Mouse (Mus musculus): Measurements from ENCODE around the gene Zranb3.
"Not testable (repeated sequence)": the region's sequence is repeated elsewhere in the genome, so short reads cannot be mapped to it uniquely, and the experiment has no call there.

The Zranb3 gene

DNA sequence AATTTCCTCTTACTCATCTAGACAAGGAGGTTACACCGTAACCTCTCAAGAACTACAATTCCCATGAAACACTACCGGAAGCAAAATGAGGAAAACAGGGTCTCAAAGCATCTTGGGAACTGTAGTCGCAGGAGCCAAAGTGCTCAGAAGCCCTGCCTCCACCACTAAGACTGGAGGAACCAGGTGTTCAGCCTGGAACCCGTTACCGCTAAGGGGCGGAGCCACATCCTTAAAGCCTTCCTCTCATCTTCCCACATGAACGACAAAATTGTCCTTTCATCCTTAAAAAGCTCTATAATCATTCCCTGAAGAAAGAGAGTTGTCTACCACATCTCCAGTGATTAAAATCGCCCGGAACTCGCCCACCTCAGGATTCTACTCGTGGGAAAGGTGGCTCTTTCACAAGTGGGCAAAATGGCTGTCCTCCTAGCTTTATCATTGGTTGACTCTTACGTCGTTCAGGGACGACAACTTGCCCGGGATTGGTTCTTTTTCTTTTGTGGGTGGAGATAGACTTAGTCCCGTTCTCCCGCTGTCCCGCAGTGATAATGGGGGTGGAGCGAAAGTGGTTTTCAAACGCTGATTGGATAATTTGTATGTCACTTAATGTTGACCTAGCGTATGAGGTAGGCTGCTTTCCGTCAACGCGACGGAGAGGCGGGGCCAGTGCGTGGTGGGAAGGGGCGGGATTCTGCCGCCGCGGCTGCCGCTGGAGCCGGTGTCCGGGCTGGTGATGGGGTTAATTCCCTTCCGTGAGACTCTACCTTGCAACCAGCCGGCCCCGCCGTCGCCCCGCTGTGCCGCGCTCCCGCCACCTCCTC is at the start of gene Zranb3, which contains the start of gene R3hdm1:
Zranb3 (minus strand) TSS at position 407 of the 821 bp plus-strand sequence.
R3hdm1 (plus strand) TSS at position 661 of the 821 bp plus-strand sequence.
- DNase-seq (ENCODE audit: low spot score in 2 of 2) = peak; percentile 96 to 99

GRCm38 (mm10) chr1:128141737-128142136 is 38.9 kb upstream of the Zranb3 start:
- DNase-seq (ENCODE audit: low spot score in 2 of 2) = no peak

DNA sequence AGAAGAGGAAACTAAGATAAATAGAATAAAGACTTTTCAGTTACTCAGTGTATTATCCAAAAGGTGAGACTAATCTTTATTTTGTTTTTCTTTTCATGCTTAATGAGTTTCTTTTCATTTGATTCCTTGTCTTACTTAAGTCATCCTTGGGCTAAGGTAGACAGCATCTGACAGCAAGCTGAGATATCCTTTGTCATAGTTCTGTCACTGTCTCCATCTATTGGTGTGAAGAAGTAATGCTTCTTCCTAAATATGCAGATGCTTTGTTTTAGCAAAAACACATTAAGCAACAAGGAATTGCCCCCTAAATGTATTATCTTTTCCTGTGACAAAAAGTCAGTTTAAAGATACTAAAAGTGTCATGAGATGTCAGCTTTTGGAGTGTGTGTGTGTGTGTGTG is 38.2 kb upstream of the Zranb3 start:
- DNase-seq (ENCODE audit: low spot score in 2 of 2) = no peak

DNA sequence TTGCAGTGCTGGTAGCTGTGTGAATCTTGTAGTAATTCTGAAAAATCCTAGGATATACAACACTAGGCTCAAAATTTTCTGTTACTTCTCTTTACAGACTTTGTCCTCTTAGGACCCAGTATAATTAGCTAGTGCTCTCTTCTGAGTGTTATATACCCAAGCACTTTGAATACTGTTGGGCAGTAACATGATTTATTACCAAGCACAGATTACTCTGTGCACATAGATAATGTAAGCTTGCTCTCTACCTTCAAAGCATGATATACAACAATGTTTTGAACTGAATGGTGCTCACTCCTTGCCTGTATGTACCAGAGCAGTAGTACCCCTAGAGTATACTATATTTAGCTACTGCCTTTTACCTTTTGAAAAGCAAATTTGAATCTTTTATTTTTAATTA is 33.4 kb upstream of the Zranb3 start:
- DNase-seq (ENCODE audit: low spot score in 2 of 2) = not testable (repeated sequence)

DNA sequence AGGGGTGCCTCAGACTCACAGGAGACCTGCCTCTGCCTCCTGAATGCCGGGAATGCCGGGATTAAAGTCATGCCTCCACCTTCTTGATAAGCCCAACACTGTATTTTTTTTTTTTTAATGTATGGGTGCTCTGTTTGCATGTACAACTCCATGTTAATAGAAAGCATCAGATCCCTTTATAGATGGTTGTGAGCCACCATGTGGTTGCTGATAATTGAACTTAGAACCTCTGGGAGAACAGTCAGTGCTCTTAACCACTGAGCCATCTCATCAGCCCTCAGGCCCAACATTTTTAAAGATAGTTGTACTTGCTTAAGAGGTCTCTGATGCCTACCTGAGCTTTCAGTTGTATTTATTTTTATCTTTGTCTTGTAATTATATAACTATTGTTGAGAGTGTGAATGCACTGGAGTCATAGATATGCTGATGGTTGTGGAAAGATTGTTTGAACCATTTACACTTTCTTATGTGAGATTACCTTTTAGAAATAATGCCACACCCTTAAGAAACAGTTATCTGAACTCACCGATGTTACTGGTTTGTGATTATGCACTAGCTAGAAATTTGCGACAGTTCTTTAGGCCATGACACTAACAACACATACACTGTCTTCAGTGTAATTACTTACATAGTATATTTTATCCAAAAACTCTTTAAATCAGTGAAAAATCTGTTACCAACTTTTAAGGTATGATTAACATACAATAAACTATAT is 18.2 kb upstream of the Zranb3 start:
- DNase-seq (ENCODE audit: low spot score in 2 of 2) = no peak

DNA sequence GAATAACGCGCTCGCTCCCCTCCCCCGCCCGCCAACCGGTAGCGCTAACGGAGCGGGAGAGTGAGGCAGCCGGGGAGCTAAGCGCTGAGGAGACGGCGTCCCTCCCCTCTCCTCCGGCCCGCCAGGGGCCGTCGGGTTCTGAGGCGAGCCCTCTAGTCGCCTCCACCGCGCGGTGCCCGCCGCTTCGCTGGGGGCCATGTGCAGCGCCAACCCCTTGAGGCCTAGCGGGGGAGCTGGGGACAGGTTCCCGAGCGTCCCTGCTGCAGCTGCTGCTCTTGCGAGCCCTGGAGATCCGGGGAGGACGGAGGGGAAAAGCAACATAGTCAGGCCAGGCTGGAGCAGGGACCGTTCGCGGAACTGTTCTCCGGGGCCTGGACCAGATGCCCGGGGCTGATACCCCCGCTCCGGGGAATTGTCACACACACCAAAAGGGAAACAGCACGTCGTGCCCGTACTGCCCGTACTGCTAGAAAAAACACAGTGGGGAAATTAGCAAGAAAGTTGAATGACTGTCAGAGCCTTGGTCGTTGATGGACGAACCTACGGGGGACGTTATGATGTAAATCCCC is 757 bp upstream of the Zranb3 start:
- no peak for DNase-seq (ENCODE audit: low spot score in 2 of 2)

- DNase-seq (ENCODE audit: low spot score in 2 of 2) = peak; percentile 39 to 40
Measured at GRCm38 (mm10) chr1:128102251-128102640, 601 bp downstream of the Zranb3 start.

- no peak for DNase-seq (ENCODE audit: low spot score in 2 of 2)
Measured at GRCm38 (mm10) chr1:128098309-128098708, 4.5 kb downstream of the Zranb3 start.

GRCm38 (mm10) chr1:128094686-128095085 is 8.2 kb downstream of the Zranb3 start:
- DNase-seq (ENCODE audit: low spot score in 2 of 2) = no peak

- peak in 1 of 2 experiments; percentile 41 for DNase-seq (ENCODE audit: low spot score in 2 of 2)
Measured at GRCm38 (mm10) chr1:128082800-128083199, 20.0 kb downstream of the Zranb3 start.

GRCm38 (mm10) chr1:128081873-128082272 is 21.0 kb downstream of the Zranb3 start:
- no peak for DNase-seq (ENCODE audit: low spot score in 2 of 2)

- DNase-seq (ENCODE audit: low spot score in 2 of 2) = no peak
Measured at GRCm38 (mm10) chr1:128080936-128081696, 21.7 kb downstream of the Zranb3 start.

DNA sequence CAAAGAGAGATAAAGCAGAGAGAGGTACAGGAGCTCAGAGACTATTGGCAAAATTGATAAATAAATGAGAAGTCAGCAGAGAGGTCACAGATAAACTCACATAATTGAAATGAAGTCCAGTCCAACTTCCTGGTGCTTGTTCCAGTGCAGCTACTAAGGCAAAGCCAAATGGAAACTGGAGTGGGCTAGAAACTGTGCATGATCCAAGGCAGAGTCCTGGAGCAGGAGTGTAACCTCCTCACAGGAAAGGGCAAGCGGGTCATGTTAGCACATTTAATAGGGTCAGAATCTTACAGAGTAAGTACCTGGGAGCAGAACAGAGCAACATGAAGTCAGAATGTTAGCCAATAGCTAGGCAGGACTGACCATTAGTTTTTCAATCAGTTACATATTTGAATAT is 24.2 kb downstream of the Zranb3 start:
- no peak for DNase-seq (ENCODE audit: low spot score in 2 of 2)

DNA sequence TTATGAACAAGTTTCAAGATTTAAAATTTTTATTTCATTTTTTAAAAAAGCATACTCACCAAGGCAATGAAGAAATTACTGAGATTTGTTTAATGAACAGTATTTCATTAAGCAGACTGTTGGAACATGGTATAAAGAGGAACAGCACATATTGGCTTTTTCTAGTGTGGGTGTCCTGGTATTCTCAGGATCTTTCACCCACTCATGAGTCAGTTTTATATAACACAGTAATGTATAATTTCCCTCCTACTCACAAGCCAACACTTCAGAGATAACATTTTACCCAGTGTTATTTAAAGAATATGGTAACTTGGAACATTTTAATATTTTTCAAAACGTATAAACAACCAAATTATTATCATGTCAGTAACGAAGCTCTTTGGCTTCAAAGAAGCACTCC is 25.1 kb downstream of the Zranb3 start:
- no peak for DNase-seq (ENCODE audit: low spot score in 2 of 2)

GRCm38 (mm10) chr1:128076791-128077479 is 25.9 kb downstream of the Zranb3 start:
- DNase-seq (ENCODE audit: low spot score in 2 of 2) = no peak

DNA sequence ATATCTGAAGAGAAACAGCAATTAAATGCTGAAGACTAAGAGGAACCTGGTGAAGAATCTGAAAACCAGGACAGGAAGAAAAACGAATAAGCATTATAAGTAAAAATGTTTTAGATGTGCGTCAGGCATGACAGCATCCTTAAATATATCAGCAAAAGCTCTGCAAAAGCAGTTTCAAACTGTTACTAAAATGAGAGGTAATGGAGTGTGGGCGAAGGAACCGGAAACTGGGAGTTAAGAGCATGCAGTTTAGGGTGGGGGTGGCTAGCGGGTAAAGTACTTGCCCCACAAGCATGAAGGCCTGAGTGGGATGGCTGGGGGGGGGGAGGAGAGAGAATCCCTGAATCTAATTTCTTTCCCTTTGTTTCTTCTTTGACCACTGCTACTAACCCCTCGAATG is 29.8 kb downstream of the Zranb3 start:
- no peak for DNase-seq (ENCODE audit: low spot score in 2 of 2)

- no peak for DNase-seq (ENCODE audit: low spot score in 2 of 2)
Measured at GRCm38 (mm10) chr1:128070003-128070402, 32.8 kb downstream of the Zranb3 start.

DNA sequence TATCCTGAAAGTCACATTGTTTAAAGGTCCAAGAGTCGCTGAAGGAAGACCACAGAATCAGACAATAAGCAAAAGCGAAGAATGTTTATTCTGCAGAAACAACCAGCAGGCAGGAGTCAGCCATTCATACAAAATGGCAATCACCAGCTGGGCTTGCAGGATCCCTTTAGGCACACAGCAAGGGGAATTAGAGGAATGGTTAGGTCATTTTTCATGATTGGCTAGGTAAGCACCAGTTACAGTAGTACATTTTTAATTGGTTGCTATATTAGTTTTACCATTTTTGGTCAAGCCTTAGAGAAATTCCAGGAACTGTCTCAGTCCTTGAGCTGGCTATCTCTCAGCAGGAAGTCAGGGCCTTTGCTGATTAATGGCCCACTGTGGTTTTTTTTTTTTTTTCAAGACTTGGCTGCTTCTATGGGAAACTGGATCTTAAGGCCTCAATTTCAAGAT is 33.9 kb downstream of the Zranb3 start:
- no peak for DNase-seq (ENCODE audit: low spot score in 2 of 2)

DNA sequence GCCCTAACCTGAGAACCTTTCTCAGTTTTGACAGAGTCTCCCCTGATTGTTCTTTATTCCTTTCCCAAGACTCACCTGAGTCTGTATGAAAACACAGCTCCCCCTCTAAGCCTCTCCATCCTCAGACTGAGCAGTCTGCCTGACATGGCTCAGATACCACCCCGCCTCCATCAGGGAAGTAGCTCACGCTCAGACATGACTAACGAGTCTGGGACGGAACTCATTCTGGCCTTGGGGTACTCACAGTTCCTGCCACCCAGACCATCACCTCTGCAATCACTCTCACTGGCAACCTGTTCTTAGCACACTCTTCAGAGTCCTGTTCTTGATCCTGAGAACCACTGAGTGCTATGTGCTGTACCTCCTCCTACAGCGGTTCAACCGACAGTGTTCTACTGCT is 38.1 kb downstream of the Zranb3 start:
- DNase-seq (ENCODE audit: low spot score in 2 of 2) = no peak

GRCm38 (mm10) chr1:128062167-128062566 is 40.7 kb downstream of the Zranb3 start:
- DNase-seq (ENCODE audit: low spot score in 2 of 2) = no peak

- no peak for DNase-seq (ENCODE audit: low spot score in 2 of 2)
Measured at GRCm38 (mm10) chr1:128061401-128061800, 41.4 kb downstream of the Zranb3 start.

All from frontal cortex, postnatal 10 days (tissue).